Mouse (Mus musculus) limb, embryonic 11.5 days (tissue): Measurements from ENCODE around the gene Ccdc107. TPM values are rescaled to one million over a fixed set of nuclear protein-coding genes. Genes with fewer than 3 reads are reported as not detected.

Experiments used
- ATAC-seq: fragments of 200-750 bp; cut with Nextera tagmentation; 2 replicates; pipeline ENCODE4 v1.8.0; 2017; ENCODE audit warnings: low read depth; ENCODE audit not compliant: insufficient number of reproducible peaks, low FRiP score, low TSS enrichment
- DNase-seq: peaks from one replicate; pipeline ENCODE4 v3.0.0-alpha.2; 2015; ENCODE audit warnings: low spot score
- H3K27ac ChIP-seq: fragments of 300-500 bp; sonication (generic); replicated peaks from 2 replicates; pipeline ENCODE4 v1.5.1; 2014; ENCODE audit warnings: low read depth, mild to moderate bottlenecking, low read length
- H3K27me3 ChIP-seq: fragments of 300-500 bp; sonication (generic); 2 replicates; pipeline ENCODE4 v1.6.1; 2014; ENCODE audit warnings: mild to moderate bottlenecking, low read length, mixed read lengths; ENCODE audit not compliant: control insufficient read depth, insufficient read depth
- H3K36me3 ChIP-seq: fragments of 300-500 bp; sonication (generic); 2 replicates; pipeline ENCODE4 v1.6.1; 2014; ENCODE audit warnings: mild to moderate bottlenecking, low read length, moderate library complexity, mixed read lengths; ENCODE audit not compliant: control insufficient read depth, insufficient read depth
- H3K4me1 ChIP-seq: fragments of 300-500 bp; sonication (generic); 2 replicates; pipeline ENCODE4 v1.6.1; 2014; ENCODE audit warnings: low read length, mixed read lengths; ENCODE audit not compliant: control insufficient read depth, insufficient read depth
- H3K4me2 ChIP-seq: fragments of 300-500 bp; sonication (generic); 2 replicates; pipeline ENCODE4 v1.6.1; 2014; ENCODE audit warnings: low read depth, mild to moderate bottlenecking, moderate library complexity; ENCODE audit not compliant: severe bottlenecking
- H3K4me3 ChIP-seq: fragments of 300-500 bp; sonication (generic); 2 replicates; pipeline ENCODE4 v1.5.1; 2014; ENCODE audit warnings: low read depth, low read length
- H3K9ac ChIP-seq: fragments of 300-500 bp; sonication (generic); 2 replicates; pipeline ENCODE4 v1.6.1; 2014; ENCODE audit warnings: mild to moderate bottlenecking, low read length
- H3K9me3 ChIP-seq: fragments of 300-500 bp; sonication (generic); 2 replicates; pipeline ENCODE4 v1.6.1; 2016; ENCODE audit warnings: low read length; ENCODE audit not compliant: control insufficient read depth
- WGBS: fragments of 180-500 bp; shearing (Covaris S2); extraction: QIAGEN DNeasy Blood & Tissue Kit; methylation state at CpG from one replicate; pipeline ENCODE4 v1.1.7; 2014; 5-methylcytosine and 5-hydroxymethylcytosine counted together
- polyA plus RNA-seq: library from polyadenylated mRNA; unstranded; fragments of >200 nt; fragmentation: Nextera tagmentation; extraction: Ambion mirVana; gene quantifications from 2 replicates; pipeline ENCODE4 v1.2.1, GENCODE M21; 2014

Ccdc107 gene
- polyA plus RNA-seq, 1 experiment from 2014 or later: 58.9 TPM

DNA sequence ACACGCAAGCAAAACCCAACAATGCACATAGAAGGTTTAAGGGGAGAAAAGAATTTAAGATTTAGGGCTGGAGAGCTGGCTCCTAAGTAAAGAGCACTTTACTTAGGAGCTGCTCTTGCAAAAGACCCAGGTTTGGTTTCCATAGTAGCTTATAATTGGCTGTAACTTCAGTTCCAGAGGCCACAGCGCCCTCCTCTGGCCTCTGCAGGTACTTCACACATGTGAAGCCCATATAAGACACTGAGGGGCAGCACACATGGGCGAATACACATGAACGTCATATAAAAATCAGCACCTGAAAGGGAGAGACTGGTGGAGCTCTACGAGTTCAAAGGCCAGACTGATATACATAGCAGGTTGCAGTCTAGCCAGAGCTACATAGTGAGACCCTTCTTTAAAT, 35.2 kb downstream of the Ccdc107 start:
- Histone ChIP-seq H3K36me3 (peaks cover 9% of the 10 kb centered on the region), H3K27me3 (peaks cover 21% of the 10 kb centered on the region), H3K4me1 (peaks cover 8% of the 10 kb centered on the region), H3K9ac (no peak overlapping the region), H3K4me2 (no peak overlapping the region), H3K9me3 (no peaks in the 10 kb centered on the region; the same call in 1 of the 2 replicates), H3K4me3 (no peak overlapping the region), H3K27ac (no peak overlapping the region)
- DNase-seq (no peak), ATAC-seq (no peak)
- WGBS: 65% methylated on average over 5 of the region's 5 CpGs

DNA sequence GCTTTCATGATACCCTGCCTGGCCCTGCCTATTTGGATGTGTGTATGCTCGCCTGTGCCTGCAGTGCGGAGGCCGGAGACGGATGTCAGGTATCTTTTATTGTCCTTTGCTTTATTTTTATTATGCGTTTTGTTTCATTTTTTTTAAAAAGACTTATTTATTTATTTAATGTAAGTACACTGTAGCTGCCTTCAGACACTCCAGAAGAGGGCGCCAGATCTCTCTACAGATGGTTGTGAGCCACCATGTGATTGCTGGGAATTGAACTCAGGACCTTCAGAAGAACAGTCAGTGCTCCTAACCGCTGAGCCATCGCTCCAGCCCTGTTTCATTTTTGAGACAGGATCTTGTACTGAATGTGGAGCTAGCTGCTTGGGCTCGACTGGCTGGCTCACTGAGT, 35.8 kb downstream of the Ccdc107 start:
- Histone ChIP-seq H3K9me3 (no peaks in the 10 kb centered on the region; the same call in 1 of the 2 replicates), H3K27me3 (peaks cover 17% of the 10 kb centered on the region), H3K4me2 (no peak overlapping the region), H3K9ac (no peak overlapping the region), H3K4me1 (peaks cover 4% of the 10 kb centered on the region; the same call in 1 of the 2 replicates), H3K36me3 (peaks cover 14% of the 10 kb centered on the region), H3K27ac (no peak overlapping the region), H3K4me3 (no peak overlapping the region)
- DNase-seq (no peak), ATAC-seq (no peak)
- 75% methylated on average over 9 of the region's 9 CpGs for WGBS

DNA sequence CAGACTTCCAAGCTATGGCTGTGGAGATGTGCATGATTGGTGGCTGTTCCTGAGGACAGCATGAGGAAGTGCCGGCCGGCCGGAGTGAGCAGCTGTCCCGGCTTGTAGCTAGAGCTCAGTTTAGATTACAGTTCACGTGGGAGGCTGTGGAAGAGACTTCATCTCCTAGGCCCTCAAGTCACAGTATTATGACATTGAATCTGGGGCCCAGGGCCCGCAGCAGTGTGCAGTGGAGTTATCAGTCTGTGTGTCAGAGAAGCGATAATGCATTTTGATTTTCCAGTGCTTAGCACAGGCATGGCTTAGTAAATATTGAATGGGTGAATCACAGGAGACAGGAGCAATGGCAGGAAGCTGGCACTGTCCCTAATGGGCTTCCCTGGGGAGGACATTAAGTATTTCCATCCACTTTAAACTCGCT, 37.4 kb downstream of the Ccdc107 start:
- no peaks in the 10 kb centered on the region; the same call in 1 of the 2 replicates for H3K9me3 ChIP-seq
- WGBS: 73% methylated on average over 8 of the region's 8 CpGs
- no peak for ATAC-seq
- no peak overlapping the region for H3K9ac ChIP-seq
- no peak overlapping the region for H3K27ac ChIP-seq
- no peak overlapping the region for H3K4me3 ChIP-seq
- H3K27me3 ChIP-seq: 0 out of 2 replicates have a peak, but pooled peaks cover 7% of the 10 kb centered on the region
- DNase-seq: no peak
- no peak overlapping the region for H3K4me2 ChIP-seq
- no peaks in the 10 kb centered on the region for H3K4me1 ChIP-seq
- H3K36me3 ChIP-seq: peaks cover 21% of the 10 kb centered on the region

DNA sequence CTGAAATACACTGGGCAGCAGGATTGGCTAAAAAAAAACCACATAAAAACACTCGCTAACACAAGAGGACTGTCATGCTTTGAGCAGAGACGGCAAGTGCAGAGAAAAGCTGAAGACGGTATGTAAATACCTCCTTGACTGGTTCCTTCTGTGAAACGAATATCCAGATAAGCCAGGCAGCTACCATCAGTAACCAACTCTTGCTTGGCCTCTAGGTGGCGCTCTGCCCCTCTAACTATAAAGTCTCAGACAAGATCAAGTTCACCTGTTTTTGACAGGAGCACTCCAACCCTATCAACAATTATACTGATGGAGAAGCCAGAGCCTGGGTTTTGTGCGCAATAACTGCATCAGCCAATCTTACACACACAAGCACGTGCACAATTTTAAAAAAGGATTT, 37.9 kb downstream of the Ccdc107 start:
- Histone ChIP-seq H3K27me3 (0 out of 2 replicates have a peak, but pooled peaks cover 3% of the 10 kb centered on the region), H3K9me3 (no peaks in the 10 kb centered on the region; the same call in 1 of the 2 replicates), H3K4me1 (no peaks in the 10 kb centered on the region), H3K9ac (no peak overlapping the region), H3K4me3 (no peak overlapping the region), H3K36me3 (peaks cover 26% of the 10 kb centered on the region), H3K4me2 (no peak overlapping the region), H3K27ac (no peak overlapping the region)
- WGBS: 28% methylated on average over 7 of the region's 7 CpGs
- DNase-seq: peak; percentile 85
- no peak for ATAC-seq

DNA sequence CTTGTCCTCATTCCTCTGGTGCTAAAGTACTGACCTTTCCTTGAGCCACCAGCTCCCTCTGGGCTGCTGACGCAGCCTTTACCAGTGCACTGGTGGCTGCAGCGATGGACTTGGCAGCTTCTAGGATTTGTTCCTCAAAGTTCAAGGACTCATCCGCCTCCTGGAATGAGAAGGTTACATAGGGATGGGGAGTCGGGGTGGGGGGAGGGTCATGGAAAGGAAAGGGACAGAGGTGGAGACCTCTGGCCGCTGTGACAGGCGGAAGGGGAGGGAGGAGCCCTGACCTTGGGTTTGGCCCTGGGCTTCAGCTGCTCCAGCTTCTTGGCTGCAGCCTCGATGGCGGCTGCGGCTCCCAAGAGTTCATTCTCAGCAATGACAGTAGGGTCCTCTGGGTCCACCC, 40.6 kb downstream of the Ccdc107 start:
- no peak for DNase-seq
- no peaks in the 10 kb centered on the region for H3K4me1 ChIP-seq
- ATAC-seq: no peak
- no peak overlapping the region for H3K4me2 ChIP-seq
- WGBS: 82% methylated on average over 9 of the region's 9 CpGs
- no peaks in the 10 kb centered on the region for H3K9me3 ChIP-seq
- H3K9ac ChIP-seq: no peak overlapping the region
- no peak overlapping the region for H3K27ac ChIP-seq
- H3K36me3 ChIP-seq: peaks cover 44% of the 10 kb centered on the region
- no peak overlapping the region for H3K4me3 ChIP-seq
- no peaks in the 10 kb centered on the region for H3K27me3 ChIP-seq

DNA sequence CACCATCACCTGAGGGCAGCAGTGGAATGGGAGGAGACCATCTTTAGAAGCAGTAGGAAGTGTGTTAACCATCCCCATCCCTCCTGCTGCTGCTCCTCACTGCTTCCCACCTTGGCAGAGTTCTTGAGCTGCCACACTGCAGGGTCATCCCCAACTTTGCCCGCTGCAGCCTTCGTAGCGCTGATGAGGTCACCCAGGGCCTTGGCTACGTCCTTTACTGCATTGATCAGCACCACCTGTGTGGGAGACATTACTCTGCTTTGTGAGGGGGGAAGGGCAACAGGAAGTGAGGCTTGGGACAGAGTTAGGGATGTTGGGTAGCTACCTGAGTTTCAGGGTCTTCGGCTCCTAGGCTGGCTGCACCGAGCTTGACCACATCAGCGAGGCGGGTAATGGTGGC, 42.9 kb downstream of the Ccdc107 start:
- Histone ChIP-seq H3K27me3 (no peaks in the 10 kb centered on the region), H3K4me1 (no peaks in the 10 kb centered on the region), H3K9me3 (no peaks in the 10 kb centered on the region), H3K4me2 (no peak overlapping the region), H3K36me3 (peaks cover 66% of the 10 kb centered on the region), H3K27ac (no peak overlapping the region), H3K4me3 (no peak overlapping the region), H3K9ac (no peak overlapping the region)
- DNase-seq (no peak), ATAC-seq (no peak)
- WGBS: 97% methylated on average over 8 of the region's 8 CpGs

DNA sequence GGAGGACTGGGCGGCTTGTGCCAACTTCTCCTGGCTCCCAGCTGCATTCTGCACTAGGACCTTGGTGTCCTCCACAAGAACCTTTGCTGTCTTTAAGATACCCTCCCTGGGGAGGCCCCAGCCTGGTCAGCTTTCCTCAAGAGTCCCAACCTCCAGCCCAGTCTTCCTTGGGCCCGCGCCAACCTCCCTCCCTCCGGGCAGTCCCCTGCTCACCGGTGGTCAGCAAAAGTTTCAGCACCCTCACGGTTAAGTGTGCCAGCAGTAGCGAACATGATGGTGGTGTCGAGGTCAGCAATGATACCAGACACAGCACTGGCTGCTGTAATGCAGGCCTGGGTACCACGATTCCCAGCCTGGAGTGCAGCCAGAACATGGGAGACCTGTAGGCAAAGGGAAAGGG, 43.3 kb downstream of the Ccdc107 start:
- no peaks in the 10 kb centered on the region for H3K9me3 ChIP-seq
- no peaks in the 10 kb centered on the region for H3K4me1 ChIP-seq
- no peak overlapping the region for H3K4me3 ChIP-seq
- H3K36me3 ChIP-seq: peaks cover 66% of the 10 kb centered on the region
- no peak overlapping the region for H3K4me2 ChIP-seq
- no peaks in the 10 kb centered on the region for H3K27me3 ChIP-seq
- no peak overlapping the region for H3K9ac ChIP-seq
- DNase-seq (no peak), ATAC-seq (no peak)
- WGBS: 94% methylated on average over 9 of the region's 9 CpGs
- no peak overlapping the region for H3K27ac ChIP-seq

DNA sequence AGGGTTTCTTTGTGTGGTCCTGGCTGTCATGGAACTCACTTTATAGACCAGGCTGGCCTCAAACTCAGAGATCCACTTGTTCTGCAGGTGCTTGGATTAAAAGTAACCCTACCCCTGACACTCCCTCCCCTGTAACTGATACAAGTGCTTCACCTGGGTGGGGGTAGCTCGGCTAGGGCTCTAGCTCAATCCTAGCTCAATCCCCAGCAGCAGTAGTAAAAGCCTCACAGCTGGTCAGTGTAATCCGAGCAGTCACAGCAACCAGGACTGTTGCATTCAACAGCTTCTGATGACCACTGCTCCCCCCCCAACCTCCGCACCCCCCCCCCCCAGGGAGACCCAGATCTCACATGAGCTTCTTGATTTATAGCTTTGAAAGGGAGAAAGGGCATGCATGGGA, 49.3 kb downstream of the Ccdc107 start:
- Histone ChIP-seq H3K4me3 (no peak overlapping the region), H3K4me2 (no peak overlapping the region), H3K36me3 (peaks cover 79% of the 10 kb centered on the region), H3K27ac (no peak overlapping the region), H3K9ac (no peak overlapping the region), H3K27me3 (no peaks in the 10 kb centered on the region), H3K9me3 (no peaks in the 10 kb centered on the region), H3K4me1 (no peaks in the 10 kb centered on the region)
- 53% methylated on average over 3 of the region's 3 CpGs for WGBS
- ATAC-seq: no peak
- DNase-seq: no peak
